ENCODE assay signal across 31 mouse cellular contexts in genomic region chr10:63047751-63048150, GRCm38 (mm10). TPM values are rescaled to one million over a fixed set of nuclear protein-coding genes. Genes with fewer than 3 reads are reported as not detected.
A peak's percentile ranks its signal among the peaks of the same experiment; 100 is the strongest.
DNase-seq lines count a peak whose midpoint lies in the region; ATAC-seq and TF ChIP-seq lines count a peak whose summit lies in the region.
"Had no signal": no experiment of that assay in that cellular context is flagged by ENCODE, and none has a peak within 500 bp of the region (broad histone marks: within the 10 kb centered on the region; RNA-seq: fewer than 3 reads in every experiment).

No protein-coding gene starts in this region.

- DNase-seq in A20 (ENCODE audit: low read depth, low spot score) (peak; percentile 86), CH12.LX (ENCODE audit: extremely low read depth) (peak; percentile 50)
- no peak for DNase-seq in frontal cortex, postnatal 10 days (ENCODE audit: low spot score in 2 of 2)
- no peak for DNase-seq in embryonic facial prominence, embryonic 10.5 days (ENCODE audit: low spot score)
- no peak for DNase-seq in thymus, adult 2 months
- DNase-seq: adrenal gland, postnatal 10 days; adrenal gland, postnatal 36 days; cerebellum, adult 18-20 months; cerebellum, adult 9-11 months; cerebellum, postnatal 25 days; embryo, embryonic 11 days; gastrocnemius, adult 2 months; gastrocnemius, postnatal 14 days; heart, adult 18-20 months; heart, postnatal 10 days; heart, postnatal 36 days had no signal

- dilution Hi-C loops in CH12.LX (cut with MboI; ENCODE audit: extremely low pct_ligation_motif_present, extremely low pct_unique_long_range_greater_than_20kb, low sequenced_read_pairs), result no loop called here

- no peak for TF ChIP-seq CTCF in CH12.LX (conservative IDR thresholded peaks at IDR 0.05 in 1 of 2, IDR thresholded peaks at IDR 0.05 in 1 of 2; ENCODE audit: low read depth in 2 of 2, low read length in 2 of 2)
- TF ChIP-seq CTCF in thymus, adult 2 months (IDR thresholded peaks at IDR 0.05; ENCODE audit: borderline replicate concordance, control insufficient read depth, extremely low read depth, insufficient read depth, low read length, poor library complexity), result no peak

- no peak overlapping the region for H3K27ac ChIP-seq in CH12.LX (ENCODE audit: insufficient read depth, low read depth)
- no peak overlapping the region for H3K27ac ChIP-seq in embryonic facial prominence, embryonic 10.5 days (replicated peaks)
- H3K27ac ChIP-seq in thymus, adult 2 months (ENCODE audit: control insufficient read depth, insufficient read depth, low read length), result no peak overlapping the region
- H3K27ac ChIP-seq: forebrain, embryonic 10.5 days; forebrain, embryonic 13.5 days; heart, embryonic 15.5 days; hindbrain, embryonic 14.5 days; hindbrain, postnatal 0 days had no signal

- in situ Hi-C loops in CH12.LX (cut with MboI; ENCODE audit: low pct_ligation_motif_present, low pct_unique_long_range_greater_than_20kb, low sequenced_read_pairs), result no loop called here

- 92% methylated on average over 8 of the region's 8 CpGs for WGBS in embryonic facial prominence, embryonic 10.5 days
- 59% methylated on average over 8 of the region's 8 CpGs for WGBS in thymus, adult 2 months

- no peaks in the 10 kb centered on the region for H3K27me3 ChIP-seq in CH12.LX (replicated peaks)
- no peaks in the 10 kb centered on the region for H3K27me3 ChIP-seq in embryonic facial prominence, embryonic 10.5 days (replicated peaks; ENCODE audit: low read depth, poor library complexity, severe bottlenecking)
- H3K27me3 ChIP-seq in thymus, adult 2 months (ENCODE audit: control insufficient read depth, insufficient read depth, low read length), result no peaks in the 10 kb centered on the region
- H3K27me3 ChIP-seq: forebrain, embryonic 13.5 days; heart, embryonic 12.5 days; heart, embryonic 15.5 days; Patski had no signal

- H3K4me2 ChIP-seq in CH12.LX (ENCODE audit: insufficient read depth, low read depth, poor library complexity, severe bottlenecking), result no peak overlapping the region
- H3K4me2 ChIP-seq: forebrain, embryonic 13.5 days; heart, embryonic 12.5 days; heart, embryonic 15.5 days; hindbrain, embryonic 14.5 days had no signal

- no peaks in the 10 kb centered on the region for H3K36me3 ChIP-seq in CH12.LX (replicated peaks in 1 of 2; ENCODE audit: control insufficient read depth in 1 of 2, insufficient read depth in 1 of 2, low read length in 1 of 2)
- H3K36me3 ChIP-seq in embryonic facial prominence, embryonic 10.5 days (replicated peaks), result no peaks in the 10 kb centered on the region
- H3K36me3 ChIP-seq in thymus, adult 2 months (ENCODE audit: control insufficient read depth, insufficient read depth, low read length), result no peaks in the 10 kb centered on the region
- H3K36me3 ChIP-seq: forebrain, embryonic 10.5 days; G1E; heart, embryonic 12.5 days; heart, embryonic 15.5 days had no signal

- 0 out of 2 replicates have a peak, but pooled peaks have one; percentile 29 for TF ChIP-seq EP300 in CH12.LX (IDR thresholded peaks at IDR 0.05; ENCODE audit: low read length)

- H3K79me2 ChIP-seq in CH12.LX (replicated peaks; ENCODE audit: control insufficient read depth, extremely low read depth, insufficient read depth, poor library complexity, severe bottlenecking), result no peaks in the 10 kb centered on the region

- no peak overlapping the region for H3K4me3 ChIP-seq in CH12.LX (replicated peaks in 1 of 3; ENCODE audit: low read depth in 2 of 3, low read length in 2 of 3, poor library complexity in 1 of 3)
- H3K4me3 ChIP-seq in embryonic facial prominence, embryonic 10.5 days, result no peak overlapping the region
- no peak overlapping the region for H3K4me3 ChIP-seq in thymus, adult 2 months (ENCODE audit: control insufficient read depth, insufficient read depth, low read length)
- H3K4me3 ChIP-seq: forebrain, embryonic 10.5 days; forebrain, embryonic 13.5 days; gastrocnemius, adult 2 months; heart, embryonic 12.5 days; heart, embryonic 15.5 days had no signal

- no peak for TF ChIP-seq POLR2A in CH12.LX (IDR thresholded peaks at IDR 0.05; ENCODE audit: low read depth, low read length)
- no peak for TF ChIP-seq POLR2A in thymus, adult 2 months (IDR thresholded peaks at IDR 0.05; ENCODE audit: control insufficient read depth, extremely low read depth, insufficient read depth, low read length, poor library complexity)

- H3K9me3 ChIP-seq in CH12.LX (replicated peaks; ENCODE audit: low read length), result no peaks in the 10 kb centered on the region
- no peaks in the 10 kb centered on the region for H3K9me3 ChIP-seq in embryonic facial prominence, embryonic 10.5 days
- H3K9me3 ChIP-seq: forebrain, embryonic 10.5 days; forebrain, embryonic 13.5 days; G1E; heart, embryonic 12.5 days; heart, embryonic 15.5 days had no signal

- TF ChIP-seq RAD21 in CH12.LX (IDR thresholded peaks at IDR 0.05; ENCODE audit: low read depth, low read length), result no peak

- H3K9ac ChIP-seq in CH12.LX (ENCODE audit: insufficient read depth, low read depth), result no peak overlapping the region
- H3K9ac ChIP-seq: forebrain, embryonic 13.5 days; heart, embryonic 12.5 days; heart, embryonic 15.5 days; hindbrain, embryonic 14.5 days had no signal

- peaks cover 4 to 21% of the 10 kb centered on the region in 2 experiments; a peak in 3 of 4 replicates for H3K4me1 ChIP-seq in CH12.LX (ENCODE audit: control insufficient read depth in 1 of 2, insufficient read depth in 2 of 2)
- peaks cover 2% of the 10 kb centered on the region; the same call in 1 of the 2 replicates for H3K4me1 ChIP-seq in embryonic facial prominence, embryonic 10.5 days
- H3K4me1 ChIP-seq in thymus, adult 2 months (replicated peaks; ENCODE audit: control insufficient read depth, insufficient read depth, low read length), result no peaks in the 10 kb centered on the region
- H3K4me1 ChIP-seq: forebrain, embryonic 10.5 days; forebrain, embryonic 13.5 days; heart, embryonic 12.5 days had no signal

- ATAC-seq in hematopoietic stem cell, adult 5-6 weeks (replicated peaks in 1 of 2; ENCODE audit: insufficient read depth in 1 of 2, low FRiP score in 2 of 2, low TSS enrichment in 1 of 2, low read depth in 1 of 2, poor library complexity in 2 of 2, severe bottlenecking in 2 of 2), result peak; percentile 51 to 76; a peak in 3 of 4 replicates
- ATAC-seq: forebrain, embryonic 13.5 days; forebrain, embryonic 16.5 days; hindbrain, postnatal 0 days; inflammation-experienced regulatory T-cells, adult 6 months; intestine, embryonic 16.5 days; Patski had no signal

TF ChIP-seq in CH12.LX, 34 proteins besides CTCF, POLR2A, EP300 and RAD21:
- TF ChIP-seq JUND (conservative IDR thresholded peaks at IDR 0.05; ENCODE audit: low read depth, low read length) (no peak), IRF4 (IDR thresholded peaks at IDR 0.05; ENCODE audit: low read depth, low read length) (peak; percentile 34; the same call in 1 of the 2 replicates), BHLHE40 (IDR thresholded peaks at IDR 0.05; ENCODE audit: low read depth, low read length) (peak; percentile 27; the same call in 1 of the 2 replicates), MEF2A (IDR thresholded peaks at IDR 0.05; ENCODE audit: borderline replicate concordance, low read depth, low read length) (peak; percentile 41; the same call in 1 of the 2 replicates), HCFC1 (IDR thresholded peaks at IDR 0.05; ENCODE audit: low read depth, low read length) (no peak)

RNA-seq across cellular contexts. Expression of gene Pbld1, which starts 12.2 kb away (rescaled TPM):
- 0.04 and 0.25 TPM in 2 replicates for total RNA-seq in CH12.LX (2012; rRNA removed)
- not detected in 2 replicates for total RNA-seq in CH12.LX (2014; rRNA removed)
- 0.49 TPM in 1 of 2 replicates, not detected in the other for polyA plus RNA-seq in CH12.LX (2012; ENCODE audit: insufficient read length, low read depth)
- total RNA-seq in hematopoietic stem cell, adult 5-6 weeks (2017), result 2.4 and 3.6 TPM in 2 replicates
- polyA plus RNA-seq in embryonic facial prominence, embryonic 10.5 days (2016; fragmentation: Nextera tagmentation; extraction: Ambion mirVana), result 2.0 and 2.3 TPM in 2 replicates
- polyA plus RNA-seq in thymus, adult 2 months (2012; rRNA removed), result 0.23 and 0.55 TPM in 2 replicates
- polyA plus RNA-seq: G1E had no signal

RNA-seq across cellular contexts. Expression of gene Pbld2, which starts 23.6 kb away (rescaled TPM):
- total RNA-seq in CH12.LX (2012; rRNA removed) (0.55 and 0.72 TPM in 2 replicates), CH12.LX (2014; rRNA removed) (0.19 and 0.76 TPM in 2 replicates)
- 0.26 TPM in 1 of 2 replicates, not detected in the other for polyA plus RNA-seq in CH12.LX (2012; ENCODE audit: insufficient read length, low read depth)
- 0.19 and 3.2 TPM in 2 replicates for total RNA-seq in hematopoietic stem cell, adult 5-6 weeks (2017)
- 0.75 and 1.1 TPM in 2 replicates for polyA plus RNA-seq in embryonic facial prominence, embryonic 10.5 days (2016; fragmentation: Nextera tagmentation; extraction: Ambion mirVana)
- 0.42 and 0.62 TPM in 2 replicates for polyA plus RNA-seq in thymus, adult 2 months (2012; rRNA removed)
- total RNA-seq: G1E had no signal
- polyA plus RNA-seq: G1E had no signal

RNA-seq across cellular contexts. Expression of gene Hnrnph3, which starts 23.7 kb away (rescaled TPM):
- 12.8 and 15.1 TPM in 2 replicates for total RNA-seq in CH12.LX (2012; rRNA removed)
- 9.5 and 11.7 TPM in 2 replicates for total RNA-seq in CH12.LX (2014; rRNA removed)
- polyA plus RNA-seq in CH12.LX (2012; ENCODE audit: insufficient read length, low read depth), result 37.8 and 55.2 TPM in 2 replicates
- total RNA-seq in hematopoietic stem cell, adult 5-6 weeks (2017), result 77.9 and 95.4 TPM in 2 replicates
- polyA plus RNA-seq in embryonic facial prominence, embryonic 10.5 days (2016; fragmentation: Nextera tagmentation; extraction: Ambion mirVana), result 179 and 180 TPM in 2 replicates
- 22.8 and 27.2 TPM in 2 replicates for polyA plus RNA-seq in thymus, adult 2 months (2012; rRNA removed)

RNA-seq across cellular contexts. Expression of gene Atoh7, which starts 51.7 kb away (rescaled TPM):
- total RNA-seq in CH12.LX (2012; rRNA removed), result not detected in 2 replicates
- total RNA-seq in CH12.LX (2014; rRNA removed), result not detected in 2 replicates
- not detected in 2 replicates for polyA plus RNA-seq in CH12.LX (2012; ENCODE audit: insufficient read length, low read depth)
- not detected in 2 replicates for total RNA-seq in hematopoietic stem cell, adult 5-6 weeks (2017)
- 0.26 and 0.29 TPM in 2 replicates for polyA plus RNA-seq in embryonic facial prominence, embryonic 10.5 days (2016; fragmentation: Nextera tagmentation; extraction: Ambion mirVana)
- 0.05 TPM in 1 of 2 replicates, not detected in the other for polyA plus RNA-seq in thymus, adult 2 months (2012; rRNA removed)
- total RNA-seq: adrenal gland, adult 18-20 months; adrenal gland, postnatal 10 days; adrenal gland, postnatal 36 days; G1E; gastrocnemius, adult 2 months; gastrocnemius, postnatal 4 days; heart, adult 18-20 months; heart, postnatal 10 days; heart, postnatal 36 days had no signal
- polyA plus RNA-seq: embryonic facial prominence, embryonic 14.5 days; G1E; heart, embryonic 12.5 days; heart, embryonic 15.5 days; inflammation-experienced regulatory T-cells, adult 6 months; intestine, embryonic 16.5 days; Patski had no signal

Comparison
In these comparisons a context has a peak if more than half of its experiments do, and no peak if none do; other contexts are left out.
1. DNase-seq: peak in A20 (single experiment) and CH12.LX (single experiment); none in frontal cortex, postnatal 10 days (0 of 2), embryonic facial prominence, embryonic 10.5 days (single experiment) and thymus, adult 2 months (single experiment).